Mouse (Mus musculus): ENCODE results near the gene Mybpc2. TPM values are rescaled to one million over a fixed set of nuclear protein-coding genes. Genes with fewer than 3 reads are reported as not detected.

The Mybpc2 gene
- polyA plus RNA-seq, 1 experiment, result 0.67 TPM

GRCm38 (mm10) chr7:44467811-44468411, 56.5 kb downstream of the Mybpc2 start, which contains the start of gene Josd2:
Josd2 (plus strand) TSS chr7:44467980.
- under 1% methylated on average over 42 of the region's 42 CpGs for WGBS
- DNase-seq (ENCODE audit: low read depth, low spot score), result peak; percentile 96

- WGBS, result 91% methylated on average over 16 of the region's 16 CpGs
- DNase-seq (ENCODE audit: low read depth, low spot score), result no peak
These were observed 57.6 kb downstream of the Mybpc2 start for GRCm38 (mm10) chr7:44466888-44467311.

GRCm38 (mm10) chr7:44466006-44466887, 58.2 kb downstream of the Mybpc2 start:
- DNase-seq (ENCODE audit: low read depth, low spot score), result no peak
- 84% methylated on average over 10 of the region's 10 CpGs for WGBS

GRCm38 (mm10) chr7:44465111-44465510, 59.3 kb downstream of the Mybpc2 start, which contains the start of gene Aspdh:
Aspdh (plus strand) TSS chr7:44465391.
- DNase-seq (ENCODE audit: low read depth, low spot score), result no peak
- 56% methylated on average over 2 of the region's 2 CpGs for WGBS

GRCm38 (mm10) chr7:44464511-44464910, 59.9 kb downstream of the Mybpc2 start:
- no peak for DNase-seq (ENCODE audit: low read depth, low spot score)
- 38% methylated on average over 4 of the region's 4 CpGs for WGBS

- WGBS, result 80% methylated on average over 10 of the region's 10 CpGs
- DNase-seq (ENCODE audit: low read depth, low spot score), result no peak
These were observed 60.8 kb downstream of the Mybpc2 start for GRCm38 (mm10) chr7:44463556-44464225.

- WGBS, result 26% methylated on average over 8 of the region's 8 CpGs
- no peak for DNase-seq (ENCODE audit: low read depth, low spot score)
These were observed 61.4 kb downstream of the Mybpc2 start for GRCm38 (mm10) chr7:44463056-44463425.

GRCm38 (mm10) chr7:44462218-44463055, 62.0 kb downstream of the Mybpc2 start:
- DNase-seq (ENCODE audit: low read depth, low spot score), result no peak
- WGBS, result 14% methylated on average over 77 of the region's 77 CpGs

- 46% methylated on average over 57 of the region's 57 CpGs for WGBS
- DNase-seq (ENCODE audit: low read depth, low spot score), result no peak
These were observed 62.8 kb downstream of the Mybpc2 start for GRCm38 (mm10) chr7:44461503-44462217.

- 65% methylated on average over 31 of the region's 31 CpGs for WGBS
These were observed 63.5 kb downstream of the Mybpc2 start for GRCm38 (mm10) chr7:44460767-44461502.

GRCm38 (mm10) chr7:44460067-44460466, 64.4 kb downstream of the Mybpc2 start:
- 54% methylated on average over 6 of the region's 6 CpGs for WGBS
- no peak for DNase-seq (ENCODE audit: low read depth, low spot score)

More at GRCm38 (mm10) chr7:44460767-44461502, 63.5 kb downstream of the Mybpc2 start:
- no peak for DNase-seq (ENCODE audit: low read depth, low spot score)

GRCm38 (mm10) chr7:44456302-44456701, 68.2 kb downstream of the Mybpc2 start:
- no peak for DNase-seq (ENCODE audit: low read depth, low spot score)
- WGBS, result 58% methylated on average over 1 of the region's 1 CpGs

GRCm38 (mm10) chr7:44453256-44453655, 71.2 kb downstream of the Mybpc2 start:
- 7% methylated on average over 3 of the region's 3 CpGs for WGBS
- no peak for DNase-seq (ENCODE audit: low read depth, low spot score)

Other genes with a start within 250 kb of the Mybpc2 start
- 1.2 and 1.4 TPM in 2 replicates for gene Clec11a, start 217.8 kb downstream of the Mybpc2 start, polyA plus RNA-seq (2012; rRNA removed)
- 0.48 TPM in 2 replicates for gene Shank1, start 214.4 kb downstream of the Mybpc2 start, polyA plus RNA-seq (2012; rRNA removed)
- gene Syt3, start 140.6 kb downstream of the Mybpc2 start, polyA plus RNA-seq (2012; rRNA removed), result 0.78 and 0.92 TPM in 2 replicates
- 0.95 and 0.99 TPM in 2 replicates for gene 1700008O03Rik, start 138.8 kb downstream of the Mybpc2 start, polyA plus RNA-seq (2012; rRNA removed)
- 0.97 TPM in 2 replicates for gene Lrrc4b, start 95.6 kb downstream of the Mybpc2 start, polyA plus RNA-seq (2012; rRNA removed)
- gene Aspdh, start 59.3 kb downstream of the Mybpc2 start, polyA plus RNA-seq (2012; rRNA removed), result 0.31 and 0.64 TPM in 2 replicates
- 70.5 and 78.0 TPM in 2 replicates for gene Josd2, start 56.7 kb downstream of the Mybpc2 start, polyA plus RNA-seq (2012; rRNA removed)
- 144 and 159 TPM in 2 replicates for gene Emc10, start 28.1 kb downstream of the Mybpc2 start, polyA plus RNA-seq (2012; rRNA removed)
- gene Fam71e1, start 28.1 kb downstream of the Mybpc2 start, polyA plus RNA-seq (2012; rRNA removed), result 1.1 and 1.5 TPM in 2 replicates
- gene Spib, start 7.4 kb upstream of the Mybpc2 start, polyA plus RNA-seq (2012; rRNA removed), result 17.4 and 21.1 TPM in 2 replicates
- 45.2 and 47.0 TPM in 2 replicates for gene Pold1, start 24.2 kb upstream of the Mybpc2 start, polyA plus RNA-seq (2012; rRNA removed)
- gene Nr1h2, start 29.3 kb upstream of the Mybpc2 start, polyA plus RNA-seq (2012; rRNA removed), result 163 and 192 TPM in 2 replicates
- gene Napsa, start 47.7 kb upstream of the Mybpc2 start, polyA plus RNA-seq (2012; rRNA removed), result 20.4 and 22.2 TPM in 2 replicates
- gene Kcnc3, start 66.0 kb upstream of the Mybpc2 start, polyA plus RNA-seq (2012; rRNA removed), result 0.95 and 1.9 TPM in 2 replicates
- 163 and 237 TPM in 2 replicates for gene Myh14, start 146.2 kb upstream of the Mybpc2 start, polyA plus RNA-seq (2012; rRNA removed)
- not detected in 2 replicates for gene Izumo2, start 184.1 kb upstream of the Mybpc2 start, polyA plus RNA-seq (2012; rRNA removed)
- 68.3 and 78.0 TPM in 2 replicates for gene Vrk3, start 223.8 kb upstream of the Mybpc2 start, polyA plus RNA-seq (2012; rRNA removed)
- gene Zfp473, start 226.4 kb upstream of the Mybpc2 start, polyA plus RNA-seq (2012; rRNA removed), result 0.36 and 0.75 TPM in 2 replicates

Measured in large intestine, adult 2 months (tissue).